Mouse (Mus musculus) intestine, embryonic 16.5 days (tissue): ENCODE data around the gene Fzr1. TPM values are rescaled to one million over a fixed set of nuclear protein-coding genes. Genes with fewer than 3 reads are reported as not detected.
A peak's percentile ranks its signal among the peaks of the same experiment; 100 is the strongest.

Experiments
- ATAC-seq: fragments of 200-750 bp; cut with Nextera tagmentation; 2 replicates; pipeline ENCODE4 v1.8.0; 2017; ENCODE audit warnings: moderate TSS enrichment, moderate library complexity
- H3K27ac ChIP-seq: fragments of 300-500 bp; sonication (generic); 2 replicates; pipeline ENCODE4 v1.5.1; 2014; ENCODE audit warnings: mild to moderate bottlenecking, low read length
- H3K27me3 ChIP-seq: fragments of 300-500 bp; sonication (generic); replicated peaks from 2 replicates; pipeline ENCODE4 v1.6.1; 2014; ENCODE audit warnings: low read length, control low read depth, mixed read lengths; ENCODE audit not compliant: control insufficient read depth, insufficient read depth
- H3K36me3 ChIP-seq: fragments of 300-500 bp; sonication (generic); 2 replicates; pipeline ENCODE4 v1.6.1; 2014; ENCODE audit warnings: low read length, control low read depth; ENCODE audit not compliant: control insufficient read depth, insufficient read depth
- H3K4me1 ChIP-seq: fragments of 300-500 bp; sonication (generic); 2 replicates; pipeline ENCODE4 v1.6.1; 2014; ENCODE audit warnings: low read length, control low read depth, mixed read lengths; ENCODE audit not compliant: control insufficient read depth, insufficient read depth
- H3K4me2 ChIP-seq: fragments of 300-500 bp; sonication (generic); 2 replicates; pipeline ENCODE4 v1.6.1; 2014; ENCODE audit warnings: low read depth, low read length, control low read depth
- H3K4me3 ChIP-seq: fragments of 300-500 bp; sonication (generic); 2 replicates; pipeline ENCODE4 v1.5.1; 2014; ENCODE audit warnings: mild to moderate bottlenecking, low read length
- H3K9ac ChIP-seq: fragments of 300-500 bp; sonication (generic); 2 replicates; pipeline ENCODE4 v1.6.1; 2014; ENCODE audit warnings: low read depth, low read length
- H3K9me3 ChIP-seq: fragments of 300-500 bp; sonication (generic); 2 replicates; pipeline ENCODE4 v1.6.1; 2016; ENCODE audit warnings: low read length, control low read depth; ENCODE audit not compliant: control insufficient read depth
- WGBS: fragments of 180-500 bp; shearing (Covaris S2); extraction: QIAGEN DNeasy Blood & Tissue Kit; methylation state at CpG from one replicate; pipeline ENCODE4 v1.1.7; 2014; 5-methylcytosine and 5-hydroxymethylcytosine counted together
- microRNA-seq: library from miRNA; unstranded; fragments of <30 nt; microRNA quantifications from one replicate; pipeline ENCODE4, GENCODE M21; 2016
- polyA plus RNA-seq: library from polyadenylated mRNA; unstranded; fragments of >200 nt; fragmentation: Nextera tagmentation; extraction: Ambion mirVana; gene quantifications from 2 replicates; pipeline ENCODE4 v1.2.1, GENCODE M21; 2015

Gene Fzr1
- polyA plus RNA-seq, 1 experiment from 2014 or later, result 78.7 TPM

DNA sequence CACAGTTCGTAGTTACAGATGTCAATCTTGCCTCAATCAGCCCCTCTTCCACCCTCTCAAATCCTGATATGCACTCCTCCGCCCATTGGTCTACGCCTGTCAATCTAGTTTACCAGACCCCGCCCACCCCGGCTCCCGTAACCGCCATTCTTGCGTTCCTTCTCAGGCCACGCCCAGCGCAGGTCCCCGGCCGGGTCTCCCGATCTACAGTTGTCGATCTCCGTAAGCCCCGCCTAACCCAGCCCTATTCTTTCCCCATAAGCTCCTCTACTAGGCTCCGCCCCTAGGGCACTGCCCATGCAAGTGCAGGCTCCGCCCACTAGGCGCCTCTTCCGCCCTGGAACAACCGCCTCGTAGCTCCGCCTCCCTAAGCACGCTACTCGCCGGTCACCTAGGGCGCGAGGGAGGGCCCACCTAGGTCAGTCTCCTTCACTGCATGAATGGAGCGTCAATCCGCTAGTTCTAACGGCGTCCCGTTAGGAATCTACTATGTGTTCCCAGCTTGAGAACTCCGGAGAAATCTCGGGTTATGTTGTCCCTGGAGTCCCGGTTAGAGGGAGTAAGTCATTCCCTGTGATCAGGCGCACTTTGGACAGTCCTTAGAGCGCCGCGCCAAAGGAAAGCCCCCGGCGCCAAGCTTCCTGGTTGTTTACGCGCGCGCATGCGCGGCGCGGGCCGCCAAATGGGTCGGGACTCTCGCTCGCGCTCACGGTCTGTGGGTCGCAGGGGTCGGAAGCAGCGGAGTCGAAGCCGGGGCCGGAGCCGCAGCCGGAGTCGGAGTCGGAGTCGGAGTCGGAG lies 57.6 kb downstream of the Fzr1 start, which contains the start of gene Cactin:
Cactin (plus strand) TSS at position 554 of the 798 bp plus-strand sequence.
- Histone ChIP-seq H3K4me3 (peak within 1 kb of the TSS; percentile 94), H3K4me1 (peaks cover 46% of the 10 kb centered on the region), H3K27ac (peak within 1 kb of the TSS; percentile 94), H3K4me2 (peak within 1 kb of the TSS; percentile 82), H3K27me3 (no peaks in the 10 kb centered on the region), H3K9ac (peak within 1 kb of the TSS; percentile 93), H3K36me3 (peaks cover 31% of the 10 kb centered on the region), H3K9me3 (no peaks in the 10 kb centered on the region)
- WGBS, result under 1% methylated on average over 68 of the region's 68 CpGs
- peak; percentile 91 for ATAC-seq

DNA sequence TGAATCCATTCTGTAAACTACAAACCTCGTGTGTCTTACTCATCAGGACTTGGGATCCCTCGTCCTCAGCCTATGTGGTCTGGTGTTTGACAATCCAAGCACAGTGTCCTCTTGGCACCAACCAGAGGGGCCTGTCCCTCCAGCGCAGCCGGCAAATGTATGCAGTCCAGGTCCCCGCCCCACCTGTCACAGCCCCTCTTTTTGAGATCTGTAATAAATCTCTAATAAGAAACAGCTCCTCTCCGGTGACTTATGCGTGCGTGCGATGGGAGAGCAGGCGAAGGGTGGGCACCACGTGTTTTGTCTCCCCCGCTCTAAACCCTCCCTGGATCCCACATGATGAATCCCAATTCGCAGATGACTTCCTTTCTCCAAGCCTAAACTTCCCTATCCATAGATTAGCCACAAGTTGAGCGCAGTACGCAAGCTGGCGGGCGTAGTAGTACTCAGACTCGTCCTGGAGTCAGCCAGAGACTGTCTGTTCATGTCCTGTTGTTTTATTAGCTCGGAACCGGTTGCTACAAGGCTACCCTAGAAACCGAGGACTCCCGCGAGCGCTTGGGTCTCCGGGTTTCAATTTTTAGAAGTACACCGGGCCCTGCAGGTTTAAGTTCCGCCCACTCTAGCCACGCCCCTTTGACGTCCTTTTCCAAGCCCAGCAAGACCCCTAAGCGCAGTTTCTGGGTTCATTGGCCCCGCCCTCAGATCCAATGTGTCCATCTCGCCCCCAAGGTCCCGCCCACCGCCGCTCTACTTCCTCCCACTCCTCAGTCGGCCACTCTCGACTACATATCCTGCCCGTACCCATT lies 58.4 kb downstream of the Fzr1 start:
- Histone ChIP-seq H3K27me3 (no peaks in the 10 kb centered on the region), H3K4me3 (peak overlapping the region; percentile 94), H3K36me3 (peaks cover 26% of the 10 kb centered on the region), H3K9me3 (no peaks in the 10 kb centered on the region), H3K27ac (peak overlapping the region; percentile 94), H3K4me2 (peak overlapping the region; percentile 57), H3K4me1 (peaks cover 46% of the 10 kb centered on the region), H3K9ac (peak overlapping the region; percentile 72)
- 1% methylated on average over 38 of the region's 38 CpGs for WGBS
- no peak for ATAC-seq

DNA sequence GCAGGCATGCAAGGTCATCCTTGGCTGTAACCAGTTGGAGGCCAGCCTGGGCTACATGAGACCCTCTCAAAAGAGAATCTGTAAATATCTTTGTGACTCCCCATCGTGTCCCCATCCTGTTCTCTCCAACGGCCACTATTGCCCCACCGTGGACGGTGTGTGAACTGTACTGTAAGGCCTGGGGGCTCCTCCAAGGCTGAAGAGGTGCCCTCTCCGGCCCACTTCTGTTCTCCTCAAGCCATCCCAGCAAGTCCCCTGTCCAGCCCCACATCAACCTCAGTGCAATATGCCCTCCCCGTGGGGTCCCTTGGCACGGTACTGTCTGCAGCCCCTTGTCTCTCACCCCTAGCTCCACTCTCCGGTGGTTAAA lies 59.0 kb downstream of the Fzr1 start:
- H3K27me3 ChIP-seq, result no peaks in the 10 kb centered on the region
- peaks cover 22% of the 10 kb centered on the region for H3K36me3 ChIP-seq
- no peak for ATAC-seq
- H3K9me3 ChIP-seq, result no peaks in the 10 kb centered on the region
- H3K4me3 ChIP-seq, result peak overlapping the region; percentile 94
- peak overlapping the region; percentile 72 for H3K9ac ChIP-seq
- peak overlapping the region; percentile 57 for H3K4me2 ChIP-seq
- H3K4me1 ChIP-seq, result peaks cover 46% of the 10 kb centered on the region
- H3K27ac ChIP-seq, result peak overlapping the region; percentile 94
- WGBS, result 35% methylated on average over 8 of the region's 8 CpGs

DNA sequence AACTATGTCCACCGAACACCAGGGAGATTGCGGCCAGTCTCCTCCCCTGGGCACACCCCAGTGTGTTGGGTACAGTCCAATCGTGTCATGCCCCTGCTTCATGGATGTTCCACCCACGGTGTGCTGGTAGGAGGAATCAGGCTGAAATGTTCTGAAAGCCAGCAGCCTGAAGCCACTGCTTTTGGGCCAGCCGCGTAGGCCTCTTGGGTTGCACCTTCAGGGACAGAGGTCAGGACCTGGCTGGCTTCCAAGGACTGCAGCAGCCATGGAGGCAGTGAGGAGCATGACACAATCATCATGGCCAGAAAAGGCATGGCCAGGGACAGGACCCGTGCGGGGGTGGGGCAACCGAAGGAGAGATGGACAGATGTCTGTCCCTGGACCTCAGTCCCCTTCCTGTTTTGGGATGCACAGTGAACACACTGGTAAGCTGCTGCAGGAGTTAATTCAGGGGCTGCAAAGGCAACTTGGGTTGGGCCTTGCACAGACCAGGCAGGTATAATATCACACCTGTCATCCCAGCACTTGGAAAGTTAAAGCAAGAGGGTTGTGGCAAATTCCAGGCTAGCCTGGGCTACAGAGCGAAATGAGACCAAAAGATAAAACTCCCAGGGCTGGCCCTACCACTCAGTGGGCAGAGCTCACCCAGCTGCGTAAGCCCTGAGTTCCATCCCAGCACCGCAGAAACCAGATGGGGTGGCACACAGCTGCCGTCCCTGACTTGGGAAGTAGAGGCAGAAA lies 59.6 kb downstream of the Fzr1 start:
- peak overlapping the region; percentile 72 for H3K9ac ChIP-seq
- H3K4me2 ChIP-seq, result peak overlapping the region; percentile 57
- H3K4me3 ChIP-seq, result no peak overlapping the region
- H3K9me3 ChIP-seq, result no peaks in the 10 kb centered on the region
- H3K27ac ChIP-seq, result peak overlapping the region; percentile 94; the same call in 1 of the 2 replicates
- ATAC-seq, result no peak
- H3K4me1 ChIP-seq, result peaks cover 46% of the 10 kb centered on the region
- peaks cover 16% of the 10 kb centered on the region for H3K36me3 ChIP-seq
- 93% methylated on average over 13 of the region's 13 CpGs for WGBS
- H3K27me3 ChIP-seq, result no peaks in the 10 kb centered on the region

DNA sequence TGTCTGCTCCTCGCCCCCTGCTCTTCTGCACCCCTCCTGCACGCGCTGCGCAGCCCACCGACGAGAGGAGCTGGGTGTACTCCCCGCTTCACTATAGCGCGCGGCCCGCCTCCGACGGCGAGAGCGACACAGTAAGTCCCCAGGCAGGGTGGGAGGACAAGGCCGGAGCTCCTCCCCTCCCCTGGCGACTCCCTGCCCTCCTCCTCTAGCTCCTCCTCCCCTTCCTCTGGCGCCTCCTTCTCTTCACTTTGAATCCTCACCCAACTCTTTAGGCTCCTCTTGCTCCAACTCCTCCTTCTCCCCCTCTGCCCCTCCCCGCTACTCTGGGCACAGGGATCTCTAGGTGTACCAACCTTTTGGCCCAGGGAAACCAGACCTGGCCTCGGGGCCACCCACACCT lies 61.0 kb downstream of the Fzr1 start:
- peak overlapping the region; percentile 70 for H3K9ac ChIP-seq
- H3K27ac ChIP-seq, result peak overlapping the region; percentile 76
- ATAC-seq, result peak; percentile 14
- H3K9me3 ChIP-seq, result no peaks in the 10 kb centered on the region
- peaks cover 42% of the 10 kb centered on the region for H3K4me1 ChIP-seq
- H3K4me3 ChIP-seq, result peak overlapping the region; percentile 43
- no peaks in the 10 kb centered on the region for H3K27me3 ChIP-seq
- WGBS, result 18% methylated on average over 20 of the region's 20 CpGs
- H3K4me2 ChIP-seq, result peak overlapping the region; percentile 67
- peaks cover 14% of the 10 kb centered on the region for H3K36me3 ChIP-seq

DNA sequence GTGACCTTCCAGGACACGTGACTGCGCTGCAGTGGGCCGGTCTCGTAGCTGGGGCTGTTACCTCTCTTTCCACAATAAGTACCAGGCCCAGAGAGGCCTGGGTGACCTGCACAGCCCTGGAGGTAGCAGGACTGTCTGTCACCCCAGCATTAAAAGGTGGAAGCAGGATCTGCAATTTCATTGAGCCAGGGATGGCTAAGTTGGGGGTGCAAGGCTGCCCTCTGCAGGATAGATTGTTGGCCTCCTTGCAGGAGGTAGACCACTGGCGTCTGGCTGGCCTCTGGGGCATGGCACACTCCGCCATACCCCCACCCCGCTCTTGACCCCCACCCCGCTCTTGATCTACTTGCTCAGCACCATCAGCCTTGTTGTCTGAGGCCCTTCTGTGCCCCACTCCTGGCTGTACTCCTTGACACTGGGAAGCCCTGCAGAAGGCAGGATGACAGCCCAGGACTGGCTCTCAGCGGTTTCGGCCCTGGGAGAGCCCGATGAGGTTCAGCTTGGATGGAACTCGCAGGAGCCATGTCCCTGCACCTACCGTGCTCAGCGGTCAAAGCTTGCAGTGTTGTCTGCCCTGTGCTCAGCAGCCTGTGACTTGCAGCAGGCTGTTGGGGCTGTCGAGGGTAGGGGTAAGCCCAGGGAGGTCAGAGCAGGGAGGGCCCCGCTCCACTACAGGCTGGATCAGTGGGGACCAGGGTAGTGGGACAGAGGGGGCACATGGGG lies 61.8 kb downstream of the Fzr1 start:
- Histone ChIP-seq H3K27ac (peak overlapping the region; percentile 23), H3K9me3 (no peaks in the 10 kb centered on the region), H3K36me3 (peaks cover 17% of the 10 kb centered on the region), H3K9ac (peak overlapping the region; percentile 70), H3K4me1 (peaks cover 35% of the 10 kb centered on the region), H3K4me3 (peak overlapping the region; percentile 43), H3K27me3 (no peaks in the 10 kb centered on the region), H3K4me2 (peak overlapping the region; percentile 67)
- ATAC-seq, result no peak
- 52% methylated on average over 16 of the region's 16 CpGs for WGBS

Small RNAs within 50 kb of the gene (microRNA-seq; reads per million reads assigned to microRNA genes)
- gene Mir1191b, result 0.68 reads per million
- gene Mir6913, result not detected

Other genes starting within 250 kb of the Fzr1 start
- 46.2 and 47.4 TPM in 2 replicates for gene Zbtb7a, start 243.3 kb downstream of the Fzr1 start, polyA plus RNA-seq
- 52.5 and 54.4 TPM in 2 replicates for gene Pias4, start 210.6 kb downstream of the Fzr1 start, polyA plus RNA-seq
- 526 and 531 TPM in 2 replicates for gene Eef2, start 201.9 kb downstream of the Fzr1 start, polyA plus RNA-seq
- gene Dapk3, start 195.5 kb downstream of the Fzr1 start, polyA plus RNA-seq, result 15.4 and 47.6 TPM in 2 replicates
- not detected in 2 replicates for gene 4930442H23Rik, start 194.7 kb downstream of the Fzr1 start, polyA plus RNA-seq
- gene Nmrk2, start 176.5 kb downstream of the Fzr1 start, polyA plus RNA-seq, result 0.17 TPM in 1 of 2 replicates, not detected in the other
- 1.4 and 1.5 TPM in 2 replicates for gene Atcay, start 147.7 kb downstream of the Fzr1 start, polyA plus RNA-seq
- 7.1 and 8.0 TPM in 2 replicates for gene Zfr2, start 145.4 kb downstream of the Fzr1 start, polyA plus RNA-seq
- 2.0 and 2.3 TPM in 2 replicates for gene Matk, start 125.6 kb downstream of the Fzr1 start, polyA plus RNA-seq
- 240 and 249 TPM in 2 replicates for gene Mrpl54, start 111.6 kb downstream of the Fzr1 start, polyA plus RNA-seq
- gene Apba3, start 111.6 kb downstream of the Fzr1 start, polyA plus RNA-seq, result 72.2 and 83.1 TPM in 2 replicates
- 53.2 and 56.6 TPM in 2 replicates for gene Tjp3, start 86.9 kb downstream of the Fzr1 start, polyA plus RNA-seq
- 35.4 and 40.5 TPM in 2 replicates for gene Pip5k1c, start 85.6 kb downstream of the Fzr1 start, polyA plus RNA-seq
- 28.7 and 29.0 TPM in 2 replicates for gene Cactin, start 57.4 kb downstream of the Fzr1 start, polyA plus RNA-seq
- 21.2 and 21.3 TPM in 2 replicates for gene Tbxa2r, start 49.8 kb downstream of the Fzr1 start, polyA plus RNA-seq
- gene Gipc3, start 35.2 kb downstream of the Fzr1 start, polyA plus RNA-seq, result 0.06 and 0.12 TPM in 2 replicates
- 69.0 and 71.4 TPM in 2 replicates for gene Hmg20b, start 28.0 kb downstream of the Fzr1 start, polyA plus RNA-seq
- 21.6 and 32.4 TPM in 2 replicates for gene Mfsd12, start 21.0 kb downstream of the Fzr1 start, polyA plus RNA-seq
- 1.4 and 2.7 TPM in 2 replicates for gene 4930404N11Rik, start 12.7 kb downstream of the Fzr1 start, polyA plus RNA-seq
- gene Dohh, start 5.9 kb upstream of the Fzr1 start, polyA plus RNA-seq, result 102 and 109 TPM in 2 replicates
- gene Gm48551, start 6.0 kb upstream of the Fzr1 start, polyA plus RNA-seq, result 2.9 and 3.7 TPM in 2 replicates
- gene Gm48552, start 10.5 kb upstream of the Fzr1 start, polyA plus RNA-seq, result 0.55 and 1.8 TPM in 2 replicates
- gene Smim24, start 14.5 kb upstream of the Fzr1 start, polyA plus RNA-seq, result 426 and 504 TPM in 2 replicates
- gene Nfic, start 77.1 kb upstream of the Fzr1 start, polyA plus RNA-seq, result 49.8 and 55.8 TPM in 2 replicates
- 1.4 and 1.5 TPM in 2 replicates for gene Celf5, start 104.2 kb upstream of the Fzr1 start, polyA plus RNA-seq
- 126 and 137 TPM in 2 replicates for gene Ncln, start 117.9 kb upstream of the Fzr1 start, polyA plus RNA-seq
- gene S1pr4, start 121.6 kb upstream of the Fzr1 start, polyA plus RNA-seq, result 0.86 and 0.99 TPM in 2 replicates
- gene Gna15, start 145.7 kb upstream of the Fzr1 start, polyA plus RNA-seq, result 1.1 and 1.5 TPM in 2 replicates
- gene Gna11, start 166.7 kb upstream of the Fzr1 start, polyA plus RNA-seq, result 296 and 339 TPM in 2 replicates
- gene Aes, start 181.0 kb upstream of the Fzr1 start, polyA plus RNA-seq, result 473 and 518 TPM in 2 replicates
- gene Tle2, start 196.0 kb upstream of the Fzr1 start, polyA plus RNA-seq, result 12.6 and 13.6 TPM in 2 replicates
- 21.0 and 22.7 TPM in 2 replicates for gene Tle6, start 222.6 kb upstream of the Fzr1 start, polyA plus RNA-seq
- gene BC025920, start 227.8 kb upstream of the Fzr1 start, polyA plus RNA-seq, result 0.61 and 1.2 TPM in 2 replicates
- 29.3 and 29.5 TPM in 2 replicates for gene Sirt6, start 249.3 kb upstream of the Fzr1 start, polyA plus RNA-seq